In genomic region chr8:90209105-90210037, GRCm38 (mm10) we compare ENCODE assay signal across 20 mouse cellular contexts.
DNase-seq lines count a peak whose midpoint lies in the region; ATAC-seq and TF ChIP-seq lines count a peak whose summit lies in the region.
"Had no signal": no experiment of that assay in that cellular context is flagged by ENCODE, and none has a peak within 500 bp of the region (broad histone marks: within the 10 kb centered on the region; RNA-seq: fewer than 3 reads in every experiment).

No protein-coding gene starts in this region.

- no peak overlapping the region for H3K4me3 ChIP-seq in neural tube, embryonic 11.5 days (ENCODE audit: low read depth, low read length)
- no peak overlapping the region for H3K4me3 ChIP-seq in neural tube, embryonic 15.5 days (replicated peaks)
- no peak overlapping the region for H3K4me3 ChIP-seq in forebrain, embryonic 14.5 days (ENCODE audit: low read depth, low read length)
- H3K4me3 ChIP-seq in hindbrain, postnatal 0 days (ENCODE audit: low read length): no peak overlapping the region

- H3K36me3 ChIP-seq in neural tube, embryonic 11.5 days (ENCODE audit: control insufficient read depth, insufficient read depth, low read length): no peaks in the 10 kb centered on the region
- H3K36me3 ChIP-seq in neural tube, embryonic 15.5 days: no peaks in the 10 kb centered on the region
- H3K36me3 ChIP-seq in forebrain, embryonic 14.5 days (ENCODE audit: control insufficient read depth, insufficient read depth, low read length): no peaks in the 10 kb centered on the region
- no peaks in the 10 kb centered on the region for H3K36me3 ChIP-seq in hindbrain, postnatal 0 days (ENCODE audit: insufficient read depth, low read length)

- no peak for TF ChIP-seq CTCF in hindbrain, postnatal 0 days (IDR thresholded peaks at IDR 0.05; ENCODE audit: low read depth)

- H3K27ac ChIP-seq in neural tube, embryonic 11.5 days (ENCODE audit: low read depth, low read length): no peak overlapping the region
- H3K27ac ChIP-seq in neural tube, embryonic 15.5 days (replicated peaks): no peak overlapping the region
- no peak overlapping the region for H3K27ac ChIP-seq in forebrain, embryonic 14.5 days (ENCODE audit: low read depth, low read length)
- H3K27ac ChIP-seq in hindbrain, postnatal 0 days: no peak overlapping the region
- H3K27ac ChIP-seq: macrophage had no signal

- 0 out of 2 replicates have a peak, but pooled peaks have one; percentile 20 for ATAC-seq in neural tube, embryonic 11.5 days (ENCODE audit: insufficient read depth, low FRiP score, low TSS enrichment)
- ATAC-seq in neural tube, embryonic 15.5 days (ENCODE audit: low FRiP score): no peak
- ATAC-seq in forebrain, embryonic 14.5 days: peak; percentile 72
- ATAC-seq in hindbrain, postnatal 0 days: no peak

- H3K4me2 ChIP-seq in neural tube, embryonic 11.5 days (ENCODE audit: low read depth): no peak overlapping the region
- H3K4me2 ChIP-seq in neural tube, embryonic 15.5 days: no peak overlapping the region
- 0 out of 2 replicates have a peak overlapping the region, but pooled peaks have one; percentile 8 for H3K4me2 ChIP-seq in forebrain, embryonic 14.5 days (ENCODE audit: low read length)
- H3K4me2 ChIP-seq in hindbrain, postnatal 0 days (ENCODE audit: low read depth, low read length): no peak overlapping the region
- H3K4me2 ChIP-seq: liver, embryonic 11.5 days had no signal

- no peak overlapping the region for H3K9ac ChIP-seq in neural tube, embryonic 11.5 days (ENCODE audit: low read length)
- H3K9ac ChIP-seq in neural tube, embryonic 15.5 days (replicated peaks): no peak overlapping the region
- H3K9ac ChIP-seq in forebrain, embryonic 14.5 days (ENCODE audit: low read length): no peak overlapping the region; the same call in 1 of the 2 replicates
- H3K9ac ChIP-seq in hindbrain, postnatal 0 days (replicated peaks; ENCODE audit: low read length): no peak overlapping the region

- no peaks in the 10 kb centered on the region for H3K9me3 ChIP-seq in neural tube, embryonic 11.5 days (ENCODE audit: control insufficient read depth, low read length)
- no peaks in the 10 kb centered on the region for H3K9me3 ChIP-seq in neural tube, embryonic 15.5 days (replicated peaks)
- H3K9me3 ChIP-seq in forebrain, embryonic 14.5 days (replicated peaks; ENCODE audit: control insufficient read depth, low read length): no peaks in the 10 kb centered on the region
- H3K9me3 ChIP-seq in hindbrain, postnatal 0 days (ENCODE audit: low read length): no peaks in the 10 kb centered on the region

- no peaks in the 10 kb centered on the region for H3K4me1 ChIP-seq in neural tube, embryonic 11.5 days (ENCODE audit: control insufficient read depth, insufficient read depth, low read length)
- H3K4me1 ChIP-seq in neural tube, embryonic 15.5 days: no peaks in the 10 kb centered on the region; the same call in 1 of the 2 replicates
- H3K4me1 ChIP-seq in forebrain, embryonic 14.5 days (ENCODE audit: control insufficient read depth, insufficient read depth, low read length): peaks cover 10% of the 10 kb centered on the region
- 0 out of 2 replicates have a peak, but pooled peaks cover 6% of the 10 kb centered on the region for H3K4me1 ChIP-seq in hindbrain, postnatal 0 days (ENCODE audit: insufficient read depth, low read length)

- DNase-seq in neural tube, embryonic 11.5 days (ENCODE audit: low spot score): peak; percentile 14
- peak; percentile 74 for DNase-seq in forebrain, embryonic 14.5 days (ENCODE audit: low spot score)
- peak; percentile 7 for DNase-seq in hindbrain, postnatal 0 days (ENCODE audit: low spot score)
- no peak for DNase-seq in right cerebral cortex, postnatal 14 days
- DNase-seq in left cerebral cortex, postnatal 14 days (ENCODE audit: low spot score in 2 of 2): no peak
- DNase-seq in gastrocnemius, postnatal 25 days: no peak
- DNase-seq: adrenal gland, postnatal 14 days; B cell, adult 2 months; cerebellum, adult 18-20 months; gastrocnemius, postnatal 14 days; kidney, adult 8-10 months; kidney, postnatal 4 days; layer of hippocampus, postnatal 36 days; left cerebral cortex, postnatal 4 days; lung, adult 2 months; spleen, adult 18-20 months; thymus, adult 18-20 months had no signal

- no peaks in the 10 kb centered on the region for H3K27me3 ChIP-seq in neural tube, embryonic 11.5 days (ENCODE audit: control insufficient read depth, insufficient read depth, low read length)
- H3K27me3 ChIP-seq in neural tube, embryonic 15.5 days (replicated peaks): no peaks in the 10 kb centered on the region
- H3K27me3 ChIP-seq in forebrain, embryonic 14.5 days (replicated peaks; ENCODE audit: control insufficient read depth, insufficient read depth, low read length): no peaks in the 10 kb centered on the region
- no peaks in the 10 kb centered on the region for H3K27me3 ChIP-seq in hindbrain, postnatal 0 days (ENCODE audit: insufficient read depth, low read length)

- WGBS in neural tube, embryonic 11.5 days: 54% methylated on average over 14 of the region's 14 CpGs
- WGBS in neural tube, embryonic 15.5 days: 34% methylated on average over 14 of the region's 14 CpGs
- 17% methylated on average over 14 of the region's 14 CpGs for WGBS in forebrain, embryonic 14.5 days
- WGBS in hindbrain, postnatal 0 days: 32% methylated on average over 14 of the region's 14 CpGs

- intact Hi-C loops in left cerebral cortex, postnatal 14 days (cut with DNase I): no loop called here

Comparison
In these comparisons a context has a peak if more than half of its experiments do, and no peak if none do; other contexts are left out.
1. ATAC-seq: peak in neural tube, embryonic 11.5 days (single experiment) and forebrain, embryonic 14.5 days (single experiment); none in neural tube, embryonic 15.5 days (single experiment) and hindbrain, postnatal 0 days (single experiment).
2. DNase-seq: peak in neural tube, embryonic 11.5 days (single experiment), forebrain, embryonic 14.5 days (single experiment) and hindbrain, postnatal 0 days (single experiment); none in right cerebral cortex, postnatal 14 days (single experiment), left cerebral cortex, postnatal 14 days (0 of 2) and gastrocnemius, postnatal 25 days (single experiment).